Mouse (Mus musculus): ENCODE data around the gene R3hcc1l. TPM values are rescaled to one million over a fixed set of nuclear protein-coding genes. Genes with fewer than 3 reads are reported as not detected.

R3hcc1l gene
- polyA plus RNA-seq (2011; ENCODE audit: insufficient read depth, insufficient read length, low replicate concordance, missing spikeins), result 11.9 and 21.7 TPM in 2 replicates

DNA sequence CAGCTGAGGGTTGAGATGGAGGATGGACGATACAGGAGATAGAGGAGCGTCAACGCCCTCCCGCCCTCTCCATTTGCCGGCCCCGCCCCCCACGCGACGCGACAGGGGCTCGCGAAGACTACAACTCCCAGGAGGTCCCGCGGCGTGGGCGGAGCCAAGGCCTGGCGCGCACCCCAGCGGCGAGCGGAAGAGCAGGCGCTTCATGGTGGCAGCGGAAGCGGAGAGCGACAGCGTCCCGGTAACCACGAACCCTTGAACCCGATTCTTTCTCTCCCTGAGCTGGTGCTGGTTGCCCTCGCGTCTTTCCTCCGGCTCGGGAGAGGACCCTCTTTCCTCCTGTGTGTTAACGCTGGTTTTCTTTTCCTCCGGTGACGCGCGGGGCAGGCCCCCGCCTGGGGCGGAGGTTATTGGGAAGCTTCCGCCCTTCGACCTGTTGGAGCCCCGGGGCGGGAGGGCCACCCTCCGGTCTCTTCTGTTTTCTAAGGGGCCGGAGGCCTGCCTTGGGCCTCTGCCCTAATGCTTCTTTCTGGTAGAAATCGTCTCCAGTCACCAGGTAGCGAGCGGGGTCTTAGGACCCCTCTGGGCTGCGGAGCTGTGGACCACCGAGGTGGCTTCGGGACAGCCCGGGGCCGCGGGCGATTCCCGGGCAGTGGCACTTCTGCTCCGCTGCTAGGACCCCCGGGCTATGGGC lies at the start of gene R3hcc1l:
Gene R3hcc1l, plus strand, starts transcription at position 140 of the 691 bp plus-strand sequence.
- peak within 1 kb of the TSS; percentile 78 for H3K27ac ChIP-seq (ENCODE audit: control insufficient read depth, insufficient read depth, low read depth, low read length, poor library complexity)
- under 1% methylated on average over 59 of the region's 59 CpGs for WGBS
- H3K4me1 ChIP-seq (ENCODE audit: control insufficient read depth, insufficient read depth, low read length), result peaks cover 2% of the 10 kb centered on the region; the same call in 1 of the 2 replicates
- TF ChIP-seq POLR2A (IDR thresholded peaks at IDR 0.05; ENCODE audit: borderline replicate concordance, control insufficient read depth, low read depth, low read length) (peak; percentile 96), CTCF (IDR thresholded peaks at IDR 0.05; ENCODE audit: control insufficient read depth, insufficient read depth, low read length) (peak; percentile 64)
- peak within 1 kb of the TSS; percentile 80 for H3K4me3 ChIP-seq (replicated peaks; ENCODE audit: control insufficient read depth, low read depth, low read length)

DNA sequence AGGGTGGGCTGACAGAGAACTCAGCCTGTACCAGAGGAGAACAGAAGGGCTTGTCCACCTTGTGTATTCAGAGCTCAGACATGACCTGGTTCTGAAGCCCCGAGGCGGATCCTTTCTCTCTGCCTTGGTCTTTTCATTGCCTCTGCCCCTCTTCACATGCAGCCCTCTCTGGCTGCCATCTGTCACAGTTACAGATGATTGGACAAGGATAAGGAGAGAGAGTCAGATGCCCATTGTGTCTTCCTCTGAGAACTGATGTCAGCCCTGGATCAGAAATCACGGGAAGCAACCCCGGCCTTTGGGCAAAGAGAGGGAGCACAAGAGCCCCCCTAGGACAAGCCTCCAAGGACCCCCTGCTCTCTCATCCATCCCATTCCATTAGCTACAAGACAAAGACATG lies 47.0 kb upstream of the R3hcc1l start:
- H3K4me1 ChIP-seq (ENCODE audit: control insufficient read depth, insufficient read depth, low read length), result no peaks in the 10 kb centered on the region
- no peak for TF ChIP-seq POLR2A (IDR thresholded peaks at IDR 0.05; ENCODE audit: borderline replicate concordance, control insufficient read depth, low read depth, low read length)
- 81% methylated on average over 4 of the region's 4 CpGs for WGBS
- H3K27ac ChIP-seq (ENCODE audit: control insufficient read depth, insufficient read depth, low read depth, low read length, poor library complexity), result no peak overlapping the region
- H3K4me3 ChIP-seq (replicated peaks; ENCODE audit: control insufficient read depth, low read depth, low read length), result no peak overlapping the region

DNA sequence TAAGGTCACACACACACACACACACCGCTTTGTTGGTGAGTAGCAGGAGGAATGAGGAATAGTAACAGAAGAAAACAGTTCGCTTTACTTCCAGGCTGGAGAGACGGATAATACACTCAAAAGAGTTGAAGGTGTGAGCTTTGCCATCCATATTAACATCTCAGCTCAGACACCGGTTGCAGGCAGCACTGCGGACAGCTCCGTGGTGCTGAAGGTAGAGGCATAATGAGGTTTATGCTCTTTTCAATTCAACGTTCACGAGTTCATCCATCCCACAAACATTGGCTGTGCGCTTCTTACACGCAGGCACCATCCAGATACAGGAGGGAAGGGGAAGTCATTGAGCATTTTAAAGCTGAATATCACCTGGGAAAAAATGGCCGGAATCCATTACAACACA lies 45.7 kb upstream of the R3hcc1l start:
- TF ChIP-seq CTCF (IDR thresholded peaks at IDR 0.05; ENCODE audit: control insufficient read depth, insufficient read depth, low read length) (no peak), POLR2A (IDR thresholded peaks at IDR 0.05; ENCODE audit: borderline replicate concordance, control insufficient read depth, low read depth, low read length) (no peak)
- WGBS, result 29% methylated on average over 11 of the region's 11 CpGs
- Histone ChIP-seq H3K27ac (ENCODE audit: control insufficient read depth, insufficient read depth, low read depth, low read length, poor library complexity) (no peak overlapping the region), H3K4me1 (ENCODE audit: control insufficient read depth, insufficient read depth, low read length) (no peaks in the 10 kb centered on the region), H3K4me3 (replicated peaks; ENCODE audit: control insufficient read depth, low read depth, low read length) (no peak overlapping the region)

DNA sequence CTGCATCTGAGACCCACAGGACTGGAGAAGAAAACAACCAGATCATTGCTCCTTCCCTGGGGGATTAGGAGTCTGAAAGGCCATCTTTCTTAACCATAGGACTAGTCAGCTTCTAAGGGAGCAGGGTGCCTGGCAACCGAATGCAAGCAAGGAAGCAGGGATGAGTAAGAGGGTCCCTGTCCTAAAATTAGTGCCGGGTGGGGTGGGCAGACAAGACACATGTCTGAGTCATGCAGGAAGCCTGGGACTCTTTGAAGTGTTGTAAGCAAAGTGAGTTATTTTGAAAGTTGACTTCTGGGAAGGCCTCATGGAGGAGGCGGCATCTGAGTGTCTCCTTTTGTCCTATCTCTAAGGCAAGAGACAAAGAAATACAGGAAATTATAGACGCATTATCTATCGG lies 40.8 kb upstream of the R3hcc1l start:
- Histone ChIP-seq H3K27ac (ENCODE audit: control insufficient read depth, insufficient read depth, low read depth, low read length, poor library complexity) (no peak overlapping the region), H3K4me1 (ENCODE audit: control insufficient read depth, insufficient read depth, low read length) (no peaks in the 10 kb centered on the region), H3K4me3 (replicated peaks; ENCODE audit: control insufficient read depth, low read depth, low read length) (no peak overlapping the region)
- no peak for TF ChIP-seq POLR2A (IDR thresholded peaks at IDR 0.05; ENCODE audit: borderline replicate concordance, control insufficient read depth, low read depth, low read length)
- TF ChIP-seq CTCF (IDR thresholded peaks at IDR 0.05; ENCODE audit: control insufficient read depth, insufficient read depth, low read length), result no peak
- WGBS, result 57% methylated on average over 5 of the region's 5 CpGs

DNA sequence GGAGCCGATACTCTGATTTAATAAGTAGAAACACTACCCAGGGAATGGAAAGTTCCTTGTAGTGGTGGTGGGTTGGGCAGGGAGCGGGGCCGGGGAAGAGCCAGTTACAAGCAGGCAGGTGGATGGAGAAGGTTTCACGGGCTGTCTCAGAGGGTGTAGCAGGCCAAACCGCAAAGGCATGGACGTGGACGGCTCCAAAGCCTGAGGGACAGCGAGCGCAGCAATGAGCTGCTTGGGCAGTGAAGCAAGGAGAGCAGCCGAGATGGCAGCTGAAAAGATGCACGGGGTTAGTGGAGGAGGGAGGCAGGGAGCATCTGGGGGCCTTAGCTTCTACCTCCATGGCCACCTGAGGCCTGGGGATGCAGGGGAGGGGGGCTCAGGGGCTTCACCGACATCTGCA lies 40.3 kb upstream of the R3hcc1l start:
- Histone ChIP-seq H3K4me3 (replicated peaks; ENCODE audit: control insufficient read depth, low read depth, low read length) (no peak overlapping the region), H3K4me1 (ENCODE audit: control insufficient read depth, insufficient read depth, low read length) (no peaks in the 10 kb centered on the region), H3K27ac (ENCODE audit: control insufficient read depth, insufficient read depth, low read depth, low read length, poor library complexity) (no peak overlapping the region)
- TF ChIP-seq POLR2A (IDR thresholded peaks at IDR 0.05; ENCODE audit: borderline replicate concordance, control insufficient read depth, low read depth, low read length) (no peak), CTCF (IDR thresholded peaks at IDR 0.05; ENCODE audit: control insufficient read depth, insufficient read depth, low read length) (no peak)
- WGBS, result 66% methylated on average over 12 of the region's 12 CpGs

DNA sequence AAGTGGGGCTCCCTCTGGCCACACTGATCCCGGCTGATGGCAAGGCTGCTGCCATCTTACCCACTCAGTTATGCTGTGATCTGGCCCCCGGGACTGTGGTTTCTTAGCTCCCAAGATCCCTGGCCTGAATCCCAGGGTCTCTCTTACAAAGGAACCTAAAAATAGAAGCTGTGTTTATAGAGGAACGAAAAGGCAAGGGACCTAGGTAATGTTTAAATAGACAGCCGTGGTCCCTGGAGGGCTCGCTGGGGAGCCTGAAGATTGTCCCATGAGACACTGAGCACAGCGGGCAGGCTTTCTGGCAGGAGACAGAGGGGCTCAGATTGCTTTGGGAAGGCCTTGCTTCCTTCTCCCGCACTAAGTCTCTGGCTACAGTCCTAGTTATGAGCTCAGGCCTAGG lies 33.1 kb upstream of the R3hcc1l start:
- TF ChIP-seq POLR2A (IDR thresholded peaks at IDR 0.05; ENCODE audit: borderline replicate concordance, control insufficient read depth, low read depth, low read length), result no peak
- no peak for TF ChIP-seq CTCF (IDR thresholded peaks at IDR 0.05; ENCODE audit: control insufficient read depth, insufficient read depth, low read length)
- WGBS, result 62% methylated on average over 7 of the region's 7 CpGs
- H3K4me1 ChIP-seq (ENCODE audit: control insufficient read depth, insufficient read depth, low read length), result no peaks in the 10 kb centered on the region

DNA sequence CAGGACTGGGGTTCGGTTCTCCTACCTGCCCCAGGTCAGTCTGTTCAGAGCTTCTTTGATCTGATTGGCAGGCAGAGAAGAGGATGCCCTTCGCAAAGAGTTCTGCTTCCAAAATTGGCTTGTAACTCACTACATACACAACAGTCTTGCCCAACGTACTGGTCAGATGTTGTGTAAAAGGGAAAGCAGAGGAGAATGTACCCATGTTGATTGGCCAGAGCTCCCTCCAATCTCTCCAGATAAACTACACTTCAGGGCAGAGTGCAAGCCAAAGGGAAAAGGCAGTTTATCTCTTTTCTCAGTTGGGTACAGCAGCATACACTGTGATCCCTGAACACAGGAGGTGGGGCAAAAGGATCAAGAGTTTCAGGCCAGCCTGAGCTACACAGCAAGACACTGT lies 31.3 kb upstream of the R3hcc1l start:
- 60% methylated on average over 3 of the region's 3 CpGs for WGBS
- no peak overlapping the region for H3K27ac ChIP-seq (ENCODE audit: control insufficient read depth, insufficient read depth, low read depth, low read length, poor library complexity)
- no peak overlapping the region for H3K4me3 ChIP-seq (replicated peaks; ENCODE audit: control insufficient read depth, low read depth, low read length)
- no peaks in the 10 kb centered on the region for H3K4me1 ChIP-seq (ENCODE audit: control insufficient read depth, insufficient read depth, low read length)
- TF ChIP-seq CTCF (IDR thresholded peaks at IDR 0.05; ENCODE audit: control insufficient read depth, insufficient read depth, low read length) (no peak), POLR2A (IDR thresholded peaks at IDR 0.05; ENCODE audit: borderline replicate concordance, control insufficient read depth, low read depth, low read length) (no peak)

More for the DNA sequence above, 33.1 kb upstream of the R3hcc1l start:
- H3K27ac ChIP-seq (ENCODE audit: control insufficient read depth, insufficient read depth, low read depth, low read length, poor library complexity), result no peak overlapping the region
- no peak overlapping the region for H3K4me3 ChIP-seq (replicated peaks; ENCODE audit: control insufficient read depth, low read depth, low read length)

DNA sequence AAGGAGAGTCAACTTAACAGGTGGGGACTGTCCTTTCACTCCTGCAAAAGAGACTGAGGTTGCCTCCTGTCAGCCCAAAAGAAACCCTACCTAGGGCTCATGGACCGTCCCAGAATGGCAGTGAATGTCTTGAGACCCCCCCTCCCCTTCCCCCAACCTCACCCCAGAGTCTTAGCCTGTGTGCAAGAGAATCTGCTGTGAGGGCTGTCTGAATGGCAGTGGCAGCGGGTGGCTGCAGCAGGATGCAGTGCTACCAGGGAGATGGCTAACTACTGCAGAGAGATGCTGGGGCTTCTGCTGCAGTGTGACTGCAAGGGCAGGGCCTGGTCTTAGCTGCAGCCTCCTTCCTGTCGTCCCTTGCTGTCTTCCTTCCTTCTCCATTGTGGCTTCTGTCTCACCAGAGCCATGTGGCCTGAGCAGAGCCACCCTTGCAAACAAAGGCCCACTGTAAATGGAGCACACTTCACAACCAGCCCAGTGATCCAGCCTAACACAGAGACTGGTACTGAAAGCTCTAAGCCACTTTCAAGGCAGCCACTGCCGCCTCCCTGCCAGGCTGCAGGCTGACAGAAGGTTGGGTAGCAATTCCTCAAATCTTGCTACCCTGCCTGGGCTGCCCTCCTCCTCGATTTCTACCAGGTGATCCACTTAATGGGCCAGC lies 25.2 kb upstream of the R3hcc1l start:
- no peak overlapping the region for H3K4me3 ChIP-seq (replicated peaks; ENCODE audit: control insufficient read depth, low read depth, low read length)
- 59% methylated on average over 5 of the region's 5 CpGs for WGBS
- no peak overlapping the region for H3K27ac ChIP-seq (ENCODE audit: control insufficient read depth, insufficient read depth, low read depth, low read length, poor library complexity)
- TF ChIP-seq POLR2A (IDR thresholded peaks at IDR 0.05; ENCODE audit: borderline replicate concordance, control insufficient read depth, low read depth, low read length) (no peak), CTCF (IDR thresholded peaks at IDR 0.05; ENCODE audit: control insufficient read depth, insufficient read depth, low read length) (no peak)
- no peaks in the 10 kb centered on the region for H3K4me1 ChIP-seq (ENCODE audit: control insufficient read depth, insufficient read depth, low read length)

Measured in bone marrow, adult 2 months (tissue).